Mouse (Mus musculus): Measurements from ENCODE around the gene Clk2. TPM values are rescaled to one million over a fixed set of nuclear protein-coding genes. Genes with fewer than 3 reads are reported as not detected.

Clk2 gene
- polyA plus RNA-seq (2017; shearing (Covaris generic)): 37.4 TPM

GRCm38 (mm10) chr3:89164506-89165267 is at the start of gene Clk2:
Gene Clk2, plus strand, starts transcription at chr3:89164795.

GRCm38 (mm10) chr3:89135958-89136357 is 28.6 kb upstream of the Clk2 start, which contains the start of gene Pklr:
Gene Pklr, plus strand, starts transcription at chr3:89136142.

GRCm38 (mm10) chr3:89159616-89160344 is 4.8 kb upstream of the Clk2 start, which contains the start of gene Hcn3:
Gene Hcn3, minus strand, starts transcription at chr3:89160196.

GRCm38 (mm10) chr3:89177242-89178106 is 12.9 kb downstream of the Clk2 start, which contains the start of gene Scamp3:
Gene Scamp3, plus strand, starts transcription at chr3:89177473.

GRCm38 (mm10) chr3:89183058-89183958 is 18.7 kb downstream of the Clk2 start, which contains the start of gene Fam189b:
Gene Fam189b, plus strand, starts transcription at chr3:89183143.

GRCm38 (mm10) chr3:89202253-89203141 is 37.9 kb downstream of the Clk2 start, which contains the start of gene Gba:
Gene Gba, plus strand, starts transcription at chr3:89202928.

GRCm38 (mm10) chr3:89214681-89215411 is 50.3 kb downstream of the Clk2 start, which contains the start of gene Thbs3:
Gene Thbs3, plus strand, starts transcription at chr3:89215180.

Other genes with a start within 250 kb of the Clk2 start
- gene Ash1l, start 214.2 kb upstream of the Clk2 start, polyA plus RNA-seq (2017; shearing (Covaris generic)): 41.7 TPM
- 161 TPM for gene Dap3, start 213.6 kb upstream of the Clk2 start, polyA plus RNA-seq (2017; shearing (Covaris generic))
- gene Rusc1, start 71.5 kb upstream of the Clk2 start, polyA plus RNA-seq (2017; shearing (Covaris generic)): 50.1 TPM
- gene Gm43738, start 63.7 kb upstream of the Clk2 start, polyA plus RNA-seq (2017; shearing (Covaris generic)): not detected
- gene Fdps, start 62.8 kb upstream of the Clk2 start, polyA plus RNA-seq (2017; shearing (Covaris generic)): 83.7 TPM
- gene Pklr, start 28.7 kb upstream of the Clk2 start, polyA plus RNA-seq (2017; shearing (Covaris generic)): not detected
- gene Hcn3, start 4.6 kb upstream of the Clk2 start, polyA plus RNA-seq (2017; shearing (Covaris generic)): 0.77 TPM
- 321 TPM for gene Scamp3, start 12.7 kb downstream of the Clk2 start, polyA plus RNA-seq (2017; shearing (Covaris generic))
- gene Fam189b, start 18.3 kb downstream of the Clk2 start, polyA plus RNA-seq (2017; shearing (Covaris generic)): 277 TPM
- gene Gba, start 38.1 kb downstream of the Clk2 start, polyA plus RNA-seq (2017; shearing (Covaris generic)): 145 TPM
- gene Thbs3, start 50.4 kb downstream of the Clk2 start, polyA plus RNA-seq (2017; shearing (Covaris generic)): 1.9 TPM
- 142 TPM for gene Mtx1, start 62.3 kb downstream of the Clk2 start, polyA plus RNA-seq (2017; shearing (Covaris generic))
- gene Muc1, start 64.3 kb downstream of the Clk2 start, polyA plus RNA-seq (2017; shearing (Covaris generic)): 2.4 TPM
- 262 TPM for gene Krtcap2, start 81.2 kb downstream of the Clk2 start, polyA plus RNA-seq (2017; shearing (Covaris generic))
- gene Trim46, start 81.5 kb downstream of the Clk2 start, polyA plus RNA-seq (2017; shearing (Covaris generic)): 6.1 TPM
- 107 TPM for gene Dpm3, start 94.6 kb downstream of the Clk2 start, polyA plus RNA-seq (2017; shearing (Covaris generic))
- 284 TPM for gene Slc50a1, start 105.8 kb downstream of the Clk2 start, polyA plus RNA-seq (2017; shearing (Covaris generic))
- not detected for gene Efna1, start 116.3 kb downstream of the Clk2 start, polyA plus RNA-seq (2017; shearing (Covaris generic))
- gene Efna3, start 158.2 kb downstream of the Clk2 start, polyA plus RNA-seq (2017; shearing (Covaris generic)): not detected
- gene Efna4, start 173.2 kb downstream of the Clk2 start, polyA plus RNA-seq (2017; shearing (Covaris generic)): 0.84 TPM
- 18.6 TPM for gene Adam15, start 185.2 kb downstream of the Clk2 start, polyA plus RNA-seq (2017; shearing (Covaris generic))
- 0.12 TPM for gene Dcst2, start 197.2 kb downstream of the Clk2 start, polyA plus RNA-seq (2017; shearing (Covaris generic))
- gene Dcst1, start 200.5 kb downstream of the Clk2 start, polyA plus RNA-seq (2017; shearing (Covaris generic)): 0.74 TPM
- gene Zbtb7b, start 230.0 kb downstream of the Clk2 start, polyA plus RNA-seq (2017; shearing (Covaris generic)): 56.8 TPM
- 1.2 TPM for gene Lenep, start 238.0 kb downstream of the Clk2 start, polyA plus RNA-seq (2017; shearing (Covaris generic))
- gene Flad1, start 247.1 kb downstream of the Clk2 start, polyA plus RNA-seq (2017; shearing (Covaris generic)): 68.8 TPM